Mouse (Mus musculus): Measurements from ENCODE around the gene Amy2a2. TPM values are rescaled to one million over a fixed set of nuclear protein-coding genes. Genes with fewer than 3 reads are reported as not detected.
"Not testable (repeated sequence)": the region's sequence is repeated elsewhere in the genome, so short reads cannot be mapped to it uniquely, and the experiment has no call there.

Gene Amy2a2
- polyA plus RNA-seq (2015; fragmentation: Nextera tagmentation; extraction: Ambion mirVana): 2.6 TPM in 1 of 2 replicates, not detected in the other

DNA sequence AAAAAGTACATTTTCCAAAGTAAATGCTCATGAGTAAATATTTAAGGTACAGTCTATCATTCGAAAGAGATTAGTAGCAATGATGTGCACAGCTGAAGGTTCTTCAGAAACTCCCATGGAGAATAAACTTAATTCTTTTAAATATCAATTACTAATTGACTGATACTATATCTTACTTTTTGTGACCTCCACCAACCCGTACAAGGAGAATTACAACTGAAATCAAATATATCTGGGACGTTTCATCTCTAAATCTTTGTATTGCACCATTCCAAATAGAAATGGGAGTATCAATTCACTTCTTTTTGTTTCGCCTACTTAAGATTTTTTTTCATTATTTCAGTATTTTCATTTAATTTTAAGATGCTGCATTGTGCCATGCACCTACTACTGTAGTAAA is at the start of gene Amy2a2:
TSS of gene Amy2a2 (minus strand) at position 101 of the 400 bp plus-strand sequence.
- H3K27ac ChIP-seq; H3K4me3 ChIP-seq; H3K27me3 ChIP-seq; H3K4me2 ChIP-seq; H3K4me1 ChIP-seq; H3K36me3 ChIP-seq; H3K9me3 ChIP-seq; ATAC-seq (ENCODE audit: borderline replicate concordance, extremely low read depth, low FRiP score, low TSS enrichment); H3K9ac ChIP-seq: not testable (repeated sequence)
- WGBS: no CpG with 5 or more reads among the region's 4 CpGs

DNA sequence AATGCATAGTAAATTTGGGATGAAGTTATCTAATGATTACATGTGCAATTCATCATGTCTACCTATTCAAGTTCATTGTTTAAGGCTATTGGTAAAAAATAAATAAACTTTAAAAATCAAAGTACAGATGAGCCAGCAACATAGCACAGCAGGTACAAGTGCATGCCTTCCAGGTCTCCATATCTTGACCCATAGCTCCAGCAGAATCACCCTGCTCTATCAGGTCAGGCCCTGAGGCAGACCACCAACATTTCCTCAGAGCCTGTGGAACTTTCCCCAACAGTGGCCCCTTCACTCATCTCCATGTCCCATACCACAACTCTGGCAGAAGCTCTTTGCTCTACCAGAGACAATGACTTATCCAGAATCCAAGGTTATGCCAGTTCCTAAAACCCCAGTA is 11.0 kb downstream of the Amy2a2 start:
- not testable (repeated sequence) for H3K27ac ChIP-seq; H3K9me3 ChIP-seq; H3K4me1 ChIP-seq; ATAC-seq (ENCODE audit: borderline replicate concordance, extremely low read depth, low FRiP score, low TSS enrichment); H3K36me3 ChIP-seq; H3K27me3 ChIP-seq; H3K4me3 ChIP-seq; H3K9ac ChIP-seq; H3K4me2 ChIP-seq

DNA sequence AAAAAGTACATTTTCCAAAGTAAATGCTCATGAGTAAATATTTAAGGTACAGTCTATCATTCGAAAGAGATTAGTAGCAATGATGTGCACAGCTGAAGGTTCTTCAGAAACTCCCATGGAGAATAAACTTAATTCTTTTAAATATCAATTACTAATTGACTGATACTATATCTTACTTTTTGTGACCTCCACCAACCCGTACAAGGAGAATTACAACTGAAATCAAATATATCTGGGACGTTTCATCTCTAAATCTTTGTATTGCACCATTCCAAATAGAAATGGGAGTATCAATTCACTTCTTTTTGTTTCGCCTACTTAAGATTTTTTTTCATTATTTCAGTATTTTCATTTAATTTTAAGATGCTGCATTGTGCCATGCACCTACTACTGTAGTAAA is 32.5 kb downstream of the Amy2a2 start, which contains the start of gene Amy2a3:
TSS of gene Amy2a3 (minus strand) at position 101 of the 400 bp plus-strand sequence.
- not testable (repeated sequence) for H3K4me1 ChIP-seq; H3K27ac ChIP-seq; H3K9ac ChIP-seq; ATAC-seq (ENCODE audit: borderline replicate concordance, extremely low read depth, low FRiP score, low TSS enrichment); H3K9me3 ChIP-seq; H3K36me3 ChIP-seq; H3K4me3 ChIP-seq; H3K27me3 ChIP-seq; H3K4me2 ChIP-seq
- WGBS: no CpG with 5 or more reads among the region's 4 CpGs

DNA sequence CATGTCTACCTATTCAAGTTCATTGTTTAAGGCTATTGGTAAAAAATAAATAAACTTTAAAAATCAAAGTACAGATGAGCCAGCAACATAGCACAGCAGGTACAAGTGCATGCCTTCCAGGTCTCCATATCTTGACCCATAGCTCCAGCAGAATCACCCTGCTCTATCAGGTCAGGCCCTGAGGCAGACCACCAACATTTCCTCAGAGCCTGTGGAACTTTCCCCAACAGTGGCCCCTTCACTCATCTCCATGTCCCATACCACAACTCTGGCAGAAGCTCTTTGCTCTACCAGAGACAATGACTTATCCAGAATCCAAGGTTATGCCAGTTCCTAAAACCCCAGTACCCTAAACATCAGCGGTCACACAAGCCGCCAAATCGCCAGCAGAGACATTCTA is 43.5 kb downstream of the Amy2a2 start:
- H3K9me3 ChIP-seq, H3K4me3 ChIP-seq, H3K27ac ChIP-seq, H3K4me1 ChIP-seq, H3K27me3 ChIP-seq, H3K4me2 ChIP-seq, H3K9ac ChIP-seq, H3K36me3 ChIP-seq: not testable (repeated sequence)
- no CpG with 5 or more reads among the region's 3 CpGs for WGBS
- ATAC-seq (ENCODE audit: borderline replicate concordance, extremely low read depth, low FRiP score, low TSS enrichment): 0 out of 2 replicates have a peak, but pooled peaks have one; percentile 35

Other genes starting within 250 kb of the Amy2a2 start
- 0.05 and 0.44 TPM in 2 replicates for gene Amy2a5, start 97.8 kb downstream of the Amy2a2 start, polyA plus RNA-seq (2015; fragmentation: Nextera tagmentation; extraction: Ambion mirVana)
- gene Amy2a4, start 65.2 kb downstream of the Amy2a2 start, polyA plus RNA-seq (2015; fragmentation: Nextera tagmentation; extraction: Ambion mirVana): 2.6 TPM in 1 of 2 replicates, not detected in the other
- 2.6 TPM in 1 of 2 replicates, not detected in the other for gene Amy2a3, start 32.6 kb downstream of the Amy2a2 start, polyA plus RNA-seq (2015; fragmentation: Nextera tagmentation; extraction: Ambion mirVana)
- 0.17 and 12.3 TPM in 2 replicates for gene Amy2a1, start 175.8 kb upstream of the Amy2a2 start, polyA plus RNA-seq (2015; fragmentation: Nextera tagmentation; extraction: Ambion mirVana)

Measured in lung, embryonic 15.5 days (tissue).